Mouse (Mus musculus): ENCODE measurements around the gene F830045P16Rik. TPM values are rescaled to one million over a fixed set of nuclear protein-coding genes. Genes with fewer than 3 reads are reported as not detected.
A peak's percentile ranks its signal among the peaks of the same experiment; 100 is the strongest.

The F830045P16Rik gene
- polyA plus RNA-seq (2014; fragmentation: Nextera tagmentation; extraction: Ambion mirVana): not detected in 2 replicates

DNA sequence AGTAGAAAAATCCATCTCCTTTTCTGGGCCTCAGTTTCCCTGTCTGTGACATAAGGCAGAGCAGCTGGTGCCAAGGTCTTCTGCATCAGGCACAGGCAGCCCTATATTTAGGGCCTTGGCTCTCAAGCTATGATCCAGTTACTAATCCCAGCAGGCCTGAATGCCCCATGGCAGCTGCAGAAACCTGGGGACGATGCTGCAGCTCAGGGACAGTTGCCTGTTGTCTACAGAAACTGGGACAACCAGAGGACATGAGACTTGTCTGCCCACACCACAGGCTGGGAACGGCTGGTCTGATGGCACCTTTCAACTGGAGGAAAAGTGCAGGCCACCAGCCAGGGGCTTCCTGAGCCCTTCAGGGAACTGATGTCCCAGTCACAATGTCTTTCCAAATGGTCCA, at the start of gene F830045P16Rik:
TSS of gene F830045P16Rik (minus strand) at position 226 of the 400 bp plus-strand sequence.
- H3K36me3 ChIP-seq (ENCODE audit: control insufficient read depth, insufficient read depth, low read length): no peaks in the 10 kb centered on the region
- no peak within 1 kb of the TSS for H3K9ac ChIP-seq (ENCODE audit: low read depth, low read length)
- no peak within 1 kb of the TSS for H3K4me2 ChIP-seq (replicated peaks; ENCODE audit: low read depth, low read length)
- no peaks in the 10 kb centered on the region for H3K27me3 ChIP-seq (ENCODE audit: control insufficient read depth, insufficient read depth, low read length)
- H3K27ac ChIP-seq (ENCODE audit: low read depth, low read length): 0 out of 2 replicates have a peak within 1 kb of the TSS, but pooled peaks have one; percentile 7
- ATAC-seq (ENCODE audit: low FRiP score, low TSS enrichment): no peak
- no peaks in the 10 kb centered on the region for H3K9me3 ChIP-seq (ENCODE audit: control insufficient read depth, low read length)
- peaks cover 7% of the 10 kb centered on the region; the same call in 1 of the 2 replicates for H3K4me1 ChIP-seq (ENCODE audit: control insufficient read depth, insufficient read depth, low read length)
- 66% methylated on average over 2 of the region's 2 CpGs for WGBS
- no peak within 1 kb of the TSS for H3K4me3 ChIP-seq (ENCODE audit: low read length)

DNA sequence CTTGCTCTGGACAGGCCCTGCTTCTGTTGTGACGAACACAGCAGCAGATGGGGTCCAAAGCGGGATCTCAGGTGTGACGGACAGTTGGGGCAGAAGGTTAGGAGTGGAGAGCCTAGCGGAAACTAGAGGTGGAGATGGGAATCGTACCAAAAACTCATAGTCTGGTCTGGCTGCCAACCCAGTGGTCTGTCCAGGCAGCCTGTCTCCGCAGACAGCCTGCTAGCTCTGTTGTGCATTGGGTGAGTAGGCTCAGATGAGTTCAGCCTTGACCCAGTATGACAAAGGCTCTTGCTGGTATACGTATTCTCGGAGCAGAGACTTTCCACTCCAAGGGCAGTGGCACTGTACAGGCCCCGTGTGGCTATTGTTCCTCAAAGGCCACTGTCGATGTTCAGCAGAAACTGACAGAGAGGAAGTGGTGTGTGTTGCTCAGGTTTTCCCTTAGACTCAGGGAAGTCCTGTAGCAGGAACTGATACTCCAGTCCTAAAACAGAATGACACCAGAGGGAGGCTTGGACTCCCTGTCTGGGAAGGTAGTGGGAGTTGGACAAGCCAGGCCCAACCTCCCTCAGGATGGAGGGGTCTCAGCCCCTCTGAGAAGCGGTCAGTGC, 49.6 kb upstream of the F830045P16Rik start:
- WGBS: 80% methylated on average over 11 of the region's 11 CpGs
- H3K36me3 ChIP-seq (ENCODE audit: control insufficient read depth, insufficient read depth, low read length): no peaks in the 10 kb centered on the region
- H3K4me3 ChIP-seq (ENCODE audit: low read length): no peak overlapping the region
- no peak overlapping the region for H3K27ac ChIP-seq (ENCODE audit: low read depth, low read length)
- no peaks in the 10 kb centered on the region for H3K27me3 ChIP-seq (ENCODE audit: control insufficient read depth, insufficient read depth, low read length)
- no peak overlapping the region for H3K9ac ChIP-seq (ENCODE audit: low read depth, low read length)
- no peak overlapping the region for H3K4me2 ChIP-seq (replicated peaks; ENCODE audit: low read depth, low read length)
- ATAC-seq (ENCODE audit: low FRiP score, low TSS enrichment): no peak
- H3K9me3 ChIP-seq (ENCODE audit: control insufficient read depth, low read length): no peaks in the 10 kb centered on the region
- no peaks in the 10 kb centered on the region; the same call in 1 of the 2 replicates for H3K4me1 ChIP-seq (ENCODE audit: control insufficient read depth, insufficient read depth, low read length)

GRCm38 (mm10) chr2:129584905-129585304, 48.5 kb upstream of the F830045P16Rik start:
- ATAC-seq (ENCODE audit: low FRiP score, low TSS enrichment): no peak

DNA sequence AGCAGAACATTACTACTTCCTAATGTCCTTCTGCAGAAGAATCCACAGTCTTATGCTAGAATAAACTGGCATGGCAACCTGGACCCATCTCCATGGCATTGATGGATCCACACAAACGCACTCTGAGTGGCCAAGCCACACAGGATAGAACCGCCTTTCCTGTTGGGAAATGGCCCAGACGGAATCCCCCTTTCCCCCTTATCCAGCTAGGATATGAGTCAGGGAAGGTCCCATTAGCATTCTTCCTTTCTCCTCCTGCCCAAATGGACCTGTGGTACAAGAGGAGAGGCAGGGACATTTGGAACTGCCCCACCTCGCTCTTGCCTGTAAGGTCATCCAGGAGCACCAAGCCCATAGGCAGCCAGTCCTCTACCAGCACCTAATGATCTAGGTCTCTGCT, 45.9 kb upstream of the F830045P16Rik start:
- H3K4me2 ChIP-seq (replicated peaks; ENCODE audit: low read depth, low read length): no peak overlapping the region
- ATAC-seq (ENCODE audit: low FRiP score, low TSS enrichment): no peak
- H3K4me1 ChIP-seq (ENCODE audit: control insufficient read depth, insufficient read depth, low read length): no peaks in the 10 kb centered on the region
- no peaks in the 10 kb centered on the region for H3K27me3 ChIP-seq (ENCODE audit: control insufficient read depth, insufficient read depth, low read length)
- no peak overlapping the region for H3K9ac ChIP-seq (ENCODE audit: low read depth, low read length)
- no peak overlapping the region for H3K27ac ChIP-seq (ENCODE audit: low read depth, low read length)
- no peak overlapping the region for H3K4me3 ChIP-seq (ENCODE audit: low read length)
- H3K9me3 ChIP-seq (ENCODE audit: control insufficient read depth, low read length): no peaks in the 10 kb centered on the region
- 80% methylated on average over 4 of the region's 4 CpGs for WGBS
- H3K36me3 ChIP-seq (ENCODE audit: control insufficient read depth, insufficient read depth, low read length): no peaks in the 10 kb centered on the region

More at GRCm38 (mm10) chr2:129584905-129585304, 48.5 kb upstream of the F830045P16Rik start:
- Histone ChIP-seq H3K9ac (ENCODE audit: low read depth, low read length) (no peak overlapping the region), H3K4me3 (ENCODE audit: low read length) (no peak overlapping the region), H3K9me3 (ENCODE audit: control insufficient read depth, low read length) (no peaks in the 10 kb centered on the region), H3K4me1 (ENCODE audit: control insufficient read depth, insufficient read depth, low read length) (no peaks in the 10 kb centered on the region; the same call in 1 of the 2 replicates), H3K4me2 (replicated peaks; ENCODE audit: low read depth, low read length) (no peak overlapping the region), H3K27ac (ENCODE audit: low read depth, low read length) (no peak overlapping the region), H3K27me3 (ENCODE audit: control insufficient read depth, insufficient read depth, low read length) (no peaks in the 10 kb centered on the region), H3K36me3 (ENCODE audit: control insufficient read depth, insufficient read depth, low read length) (no peaks in the 10 kb centered on the region)
- 11% methylated on average over 1 of the region's 1 CpGs for WGBS

- H3K36me3 ChIP-seq (ENCODE audit: control insufficient read depth, insufficient read depth, low read length): no peaks in the 10 kb centered on the region
- no peak overlapping the region for H3K4me3 ChIP-seq (ENCODE audit: low read length)
- no peaks in the 10 kb centered on the region for H3K9me3 ChIP-seq (ENCODE audit: control insufficient read depth, low read length)
- no peaks in the 10 kb centered on the region for H3K27me3 ChIP-seq (ENCODE audit: control insufficient read depth, insufficient read depth, low read length)
- no peak overlapping the region for H3K27ac ChIP-seq (ENCODE audit: low read depth, low read length)
- H3K4me1 ChIP-seq (ENCODE audit: control insufficient read depth, insufficient read depth, low read length): no peaks in the 10 kb centered on the region
- no peak overlapping the region for H3K9ac ChIP-seq (ENCODE audit: low read depth, low read length)
- WGBS: 55% methylated on average over 3 of the region's 3 CpGs
- no peak overlapping the region for H3K4me2 ChIP-seq (replicated peaks; ENCODE audit: low read depth, low read length)
- ATAC-seq (ENCODE audit: low FRiP score, low TSS enrichment): no peak
These were observed 45.4 kb upstream of the F830045P16Rik start for GRCm38 (mm10) chr2:129581826-129582225.

DNA sequence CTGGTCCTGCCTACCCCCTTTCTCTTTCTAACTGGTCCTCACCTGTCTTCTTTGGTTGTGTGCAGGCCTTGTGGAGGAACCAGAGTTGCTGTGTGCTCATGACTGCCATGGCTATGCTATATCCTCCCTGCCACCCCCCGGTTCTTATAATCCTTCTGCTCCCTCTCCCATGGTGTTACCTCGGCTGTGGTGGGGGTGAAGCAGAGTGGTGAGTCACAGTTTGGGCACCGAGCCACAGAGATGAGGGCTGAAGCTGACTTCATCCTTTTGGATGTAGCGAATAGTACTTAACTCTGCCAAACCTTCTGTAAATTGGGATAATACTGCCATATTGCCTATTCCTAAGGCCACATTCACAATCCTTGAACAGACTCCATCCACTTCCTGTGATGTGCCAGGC, 44.3 kb upstream of the F830045P16Rik start:
- no peak overlapping the region for H3K4me3 ChIP-seq (ENCODE audit: low read length)
- no peaks in the 10 kb centered on the region for H3K9me3 ChIP-seq (ENCODE audit: control insufficient read depth, low read length)
- no peak overlapping the region for H3K27ac ChIP-seq (ENCODE audit: low read depth, low read length)
- no peak overlapping the region for H3K9ac ChIP-seq (ENCODE audit: low read depth, low read length)
- H3K4me1 ChIP-seq (ENCODE audit: control insufficient read depth, insufficient read depth, low read length): no peaks in the 10 kb centered on the region
- 81% methylated on average over 4 of the region's 4 CpGs for WGBS
- H3K27me3 ChIP-seq (ENCODE audit: control insufficient read depth, insufficient read depth, low read length): no peaks in the 10 kb centered on the region
- ATAC-seq (ENCODE audit: low FRiP score, low TSS enrichment): no peak
- no peak overlapping the region for H3K4me2 ChIP-seq (replicated peaks; ENCODE audit: low read depth, low read length)
- H3K36me3 ChIP-seq (ENCODE audit: control insufficient read depth, insufficient read depth, low read length): no peaks in the 10 kb centered on the region

DNA sequence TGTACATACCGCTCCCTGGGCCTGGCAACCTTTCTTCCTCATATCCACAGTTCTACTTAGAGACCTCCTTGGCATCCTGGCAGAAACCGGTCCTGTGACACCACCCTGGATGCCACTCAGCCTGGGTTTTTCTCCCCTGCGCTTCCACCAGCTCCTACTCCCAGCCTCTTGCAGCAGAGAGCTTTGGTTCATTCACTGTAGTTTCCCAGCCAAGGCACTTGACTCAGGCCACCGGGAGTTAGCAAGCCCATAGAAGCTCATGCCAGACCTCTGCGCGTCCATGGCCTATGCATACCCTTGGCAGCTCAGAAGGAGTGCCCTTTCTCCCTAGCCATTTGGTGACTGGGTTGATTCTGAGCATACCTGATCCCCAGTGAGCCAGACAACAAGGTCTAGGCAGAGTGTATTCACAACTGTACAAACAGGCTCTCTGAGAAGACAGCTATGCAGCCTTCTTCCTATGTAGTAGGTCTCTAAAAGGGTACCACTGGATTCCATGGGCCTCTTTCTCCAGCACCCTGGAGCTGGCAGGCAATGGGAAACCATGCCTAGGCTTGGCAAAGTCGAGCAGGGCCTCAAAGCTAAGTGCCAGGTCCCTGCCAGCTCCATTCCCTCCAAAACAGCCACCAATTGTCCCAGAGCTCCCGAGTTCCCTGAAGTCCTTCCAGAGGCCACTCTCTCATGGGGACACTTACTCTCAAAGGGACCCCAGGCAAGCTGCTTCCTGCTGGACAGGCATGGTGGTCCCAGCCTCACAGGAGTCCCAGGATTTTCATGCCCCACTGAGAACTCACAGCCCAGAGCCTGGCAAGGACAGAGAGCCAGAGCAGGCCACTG, 40.4 kb upstream of the F830045P16Rik start:
- Histone ChIP-seq H3K9me3 (ENCODE audit: control insufficient read depth, low read length) (no peaks in the 10 kb centered on the region), H3K4me3 (ENCODE audit: low read length) (no peak overlapping the region), H3K4me1 (ENCODE audit: control insufficient read depth, insufficient read depth, low read length) (peaks cover 8% of the 10 kb centered on the region; the same call in 1 of the 2 replicates), H3K27ac (ENCODE audit: low read depth, low read length) (no peak overlapping the region), H3K36me3 (ENCODE audit: control insufficient read depth, insufficient read depth, low read length) (no peaks in the 10 kb centered on the region), H3K9ac (ENCODE audit: low read depth, low read length) (no peak overlapping the region), H3K27me3 (ENCODE audit: control insufficient read depth, insufficient read depth, low read length) (no peaks in the 10 kb centered on the region), H3K4me2 (replicated peaks; ENCODE audit: low read depth, low read length) (no peak overlapping the region)
- ATAC-seq (ENCODE audit: low FRiP score, low TSS enrichment): no peak
- 83% methylated on average over 8 of the region's 8 CpGs for WGBS

GRCm38 (mm10) chr2:129575113-129575512, 38.7 kb upstream of the F830045P16Rik start:
- Histone ChIP-seq H3K4me3 (ENCODE audit: low read length) (no peak overlapping the region), H3K4me1 (ENCODE audit: control insufficient read depth, insufficient read depth, low read length) (peaks cover 8% of the 10 kb centered on the region; the same call in 1 of the 2 replicates), H3K27me3 (ENCODE audit: control insufficient read depth, insufficient read depth, low read length) (no peaks in the 10 kb centered on the region), H3K27ac (ENCODE audit: low read depth, low read length) (no peak overlapping the region), H3K4me2 (replicated peaks; ENCODE audit: low read depth, low read length) (no peak overlapping the region), H3K36me3 (ENCODE audit: control insufficient read depth, insufficient read depth, low read length) (no peaks in the 10 kb centered on the region), H3K9ac (ENCODE audit: low read depth, low read length) (no peak overlapping the region), H3K9me3 (ENCODE audit: control insufficient read depth, low read length) (no peaks in the 10 kb centered on the region)
- no peak for ATAC-seq (ENCODE audit: low FRiP score, low TSS enrichment)
- 88% methylated on average over 4 of the region's 4 CpGs for WGBS
